Mouse (Mus musculus): ENCODE measurements at regions not wholly inside any gene's neighbourhood (a gene's known extent, or its start where the extent isn't known, plus 50 kb on each side); places are given as distances from the start of the nearest gene placed in this dataset.

GRCm38 (mm10) chr10:26630196-26630760, 122.9 kb upstream of the Arhgap18 start:
- Histone ChIP-seq H3K4me1 (no peaks in the 10 kb centered on the region), H3K9me3 (no peaks in the 10 kb centered on the region), H3K27ac (replicated peaks) (no peak overlapping the region), H3K4me3 (no peak overlapping the region), H3K36me3 (replicated peaks) (no peaks in the 10 kb centered on the region), H3K27me3 (replicated peaks; ENCODE audit: low read depth, poor library complexity, severe bottlenecking) (no peaks in the 10 kb centered on the region)
- 68% methylated on average over 4 of the region's 4 CpGs for WGBS
- no peak for DNase-seq (ENCODE audit: low spot score)

- no peaks in the 10 kb centered on the region for H3K27me3 ChIP-seq (replicated peaks; ENCODE audit: low read depth, poor library complexity, severe bottlenecking)
- WGBS = 92% methylated on average over 5 of the region's 5 CpGs
- no peaks in the 10 kb centered on the region for H3K4me1 ChIP-seq
- H3K9me3 ChIP-seq = no peaks in the 10 kb centered on the region
- H3K27ac ChIP-seq (replicated peaks) = no peak overlapping the region
- no peak overlapping the region for H3K4me3 ChIP-seq
- no peak for DNase-seq (ENCODE audit: low spot score)
- no peaks in the 10 kb centered on the region for H3K36me3 ChIP-seq (replicated peaks)
Measured at GRCm38 (mm10) chr10:26632266-26632665, 121.0 kb upstream of the Arhgap18 start.

GRCm38 (mm10) chr10:26637459-26637858, 115.8 kb upstream of the Arhgap18 start:
- H3K27ac ChIP-seq (replicated peaks) = no peak overlapping the region
- H3K9me3 ChIP-seq = no peaks in the 10 kb centered on the region
- H3K27me3 ChIP-seq (replicated peaks; ENCODE audit: low read depth, poor library complexity, severe bottlenecking) = no peaks in the 10 kb centered on the region
- no peak overlapping the region for H3K4me3 ChIP-seq
- H3K36me3 ChIP-seq (replicated peaks) = no peaks in the 10 kb centered on the region
- no peak for DNase-seq (ENCODE audit: low spot score)
- no peaks in the 10 kb centered on the region for H3K4me1 ChIP-seq
- WGBS = 34% methylated on average over 3 of the region's 3 CpGs

- Histone ChIP-seq H3K36me3 (replicated peaks) (no peaks in the 10 kb centered on the region), H3K9me3 (no peaks in the 10 kb centered on the region), H3K4me3 (no peak overlapping the region), H3K27me3 (replicated peaks; ENCODE audit: low read depth, poor library complexity, severe bottlenecking) (no peaks in the 10 kb centered on the region), H3K4me1 (no peaks in the 10 kb centered on the region), H3K27ac (replicated peaks) (no peak overlapping the region)
- no peak for DNase-seq (ENCODE audit: low spot score)
- 56% methylated on average over 4 of the region's 4 CpGs for WGBS
Measured at GRCm38 (mm10) chr10:26638056-26638455, 115.2 kb upstream of the Arhgap18 start.

GRCm38 (mm10) chr10:26639118-26639517, 114.1 kb upstream of the Arhgap18 start:
- H3K27ac ChIP-seq (replicated peaks) = no peak overlapping the region
- no peaks in the 10 kb centered on the region for H3K4me1 ChIP-seq
- WGBS = 91% methylated on average over 3 of the region's 3 CpGs
- no peaks in the 10 kb centered on the region for H3K9me3 ChIP-seq
- no peak overlapping the region for H3K4me3 ChIP-seq
- no peaks in the 10 kb centered on the region for H3K27me3 ChIP-seq (replicated peaks; ENCODE audit: low read depth, poor library complexity, severe bottlenecking)
- H3K36me3 ChIP-seq (replicated peaks) = no peaks in the 10 kb centered on the region
- DNase-seq (ENCODE audit: low spot score) = no peak

- Histone ChIP-seq H3K4me1 (no peaks in the 10 kb centered on the region), H3K27me3 (replicated peaks; ENCODE audit: low read depth, poor library complexity, severe bottlenecking) (no peaks in the 10 kb centered on the region), H3K27ac (replicated peaks) (no peak overlapping the region), H3K36me3 (replicated peaks) (no peaks in the 10 kb centered on the region), H3K4me3 (no peak overlapping the region), H3K9me3 (no peaks in the 10 kb centered on the region)
- no peak for DNase-seq (ENCODE audit: low spot score)
- WGBS = 72% methylated on average over 1 of the region's 1 CpGs
Measured at GRCm38 (mm10) chr10:26653103-26653502, 100.1 kb upstream of the Arhgap18 start.

- no peaks in the 10 kb centered on the region for H3K36me3 ChIP-seq (replicated peaks)
- no peak for DNase-seq (ENCODE audit: low spot score)
- H3K4me3 ChIP-seq = no peak overlapping the region
- H3K4me1 ChIP-seq = no peaks in the 10 kb centered on the region
- H3K27me3 ChIP-seq (replicated peaks; ENCODE audit: low read depth, poor library complexity, severe bottlenecking) = no peaks in the 10 kb centered on the region
- H3K27ac ChIP-seq (replicated peaks) = no peak overlapping the region
- H3K9me3 ChIP-seq = no peaks in the 10 kb centered on the region
Measured at GRCm38 (mm10) chr10:26664270-26664669, 89.0 kb upstream of the Arhgap18 start.

- H3K27ac ChIP-seq (replicated peaks) = no peak overlapping the region
- H3K27me3 ChIP-seq (replicated peaks; ENCODE audit: low read depth, poor library complexity, severe bottlenecking) = no peaks in the 10 kb centered on the region
- DNase-seq (ENCODE audit: low spot score) = no peak
- no peaks in the 10 kb centered on the region for H3K4me1 ChIP-seq
- H3K36me3 ChIP-seq (replicated peaks) = no peaks in the 10 kb centered on the region
- H3K4me3 ChIP-seq = no peak overlapping the region
- H3K9me3 ChIP-seq = no peaks in the 10 kb centered on the region
- 74% methylated on average over 4 of the region's 4 CpGs for WGBS
Measured at GRCm38 (mm10) chr10:26679500-26680227, 73.6 kb upstream of the Arhgap18 start.

GRCm38 (mm10) chr10:26694761-26695160, 58.5 kb upstream of the Arhgap18 start:
- H3K9me3 ChIP-seq = no peaks in the 10 kb centered on the region
- H3K4me3 ChIP-seq = peak overlapping the region; percentile 59
- WGBS = 65% methylated on average over 2 of the region's 2 CpGs
- H3K27ac ChIP-seq (replicated peaks) = no peak overlapping the region
- peaks cover 23% of the 10 kb centered on the region for H3K27me3 ChIP-seq (replicated peaks; ENCODE audit: low read depth, poor library complexity, severe bottlenecking)
- no peak for DNase-seq (ENCODE audit: low spot score)
- H3K36me3 ChIP-seq (replicated peaks) = no peaks in the 10 kb centered on the region
- H3K4me1 ChIP-seq = peaks cover 6% of the 10 kb centered on the region

GRCm38 (mm10) chr10:26695212-26695933, 57.8 kb upstream of the Arhgap18 start:
- H3K27ac ChIP-seq (replicated peaks) = peak overlapping the region; percentile 70
- 3% methylated on average over 25 of the region's 25 CpGs for WGBS

More at GRCm38 (mm10) chr10:26695212-26695933, 57.8 kb upstream of the Arhgap18 start:
- peaks cover 23% of the 10 kb centered on the region for H3K27me3 ChIP-seq (replicated peaks; ENCODE audit: low read depth, poor library complexity, severe bottlenecking)
- no peaks in the 10 kb centered on the region for H3K9me3 ChIP-seq
- H3K4me3 ChIP-seq = peak overlapping the region; percentile 59
- DNase-seq (ENCODE audit: low spot score) = peak; percentile 66
- H3K36me3 ChIP-seq (replicated peaks) = no peaks in the 10 kb centered on the region
- H3K4me1 ChIP-seq = peaks cover 6% of the 10 kb centered on the region

Measured in embryonic facial prominence, embryonic 10.5 days (tissue).